Comparison of ENCODE assay signal across 8 mouse cellular contexts in genomic region chr11:6680397-6680818, GRCm38 (mm10). TPM values are rescaled to one million over a fixed set of nuclear protein-coding genes. Genes with fewer than 3 reads are reported as not detected.
DNase-seq lines count a peak whose midpoint lies in the region; ATAC-seq and TF ChIP-seq lines count a peak whose summit lies in the region.

No protein-coding gene starts in this region.

- no peak overlapping the region for H3K4me3 ChIP-seq in midbrain, postnatal 0 days (ENCODE audit: low read depth, low read length)
- no peak overlapping the region for H3K4me3 ChIP-seq in midbrain, embryonic 13.5 days (replicated peaks)
- no peak overlapping the region for H3K4me3 ChIP-seq in hindbrain, postnatal 0 days (ENCODE audit: low read length)
- H3K4me3 ChIP-seq in liver, embryonic 12.5 days = no peak overlapping the region
- H3K4me3 ChIP-seq in neural tube, embryonic 15.5 days (replicated peaks) = no peak overlapping the region

- no peaks in the 10 kb centered on the region for H3K27me3 ChIP-seq in midbrain, postnatal 0 days (ENCODE audit: insufficient read depth, low read length)
- H3K27me3 ChIP-seq in midbrain, embryonic 13.5 days = no peaks in the 10 kb centered on the region
- no peaks in the 10 kb centered on the region for H3K27me3 ChIP-seq in hindbrain, postnatal 0 days (ENCODE audit: insufficient read depth, low read length)
- no peaks in the 10 kb centered on the region for H3K27me3 ChIP-seq in liver, embryonic 12.5 days (replicated peaks)
- no peaks in the 10 kb centered on the region for H3K27me3 ChIP-seq in neural tube, embryonic 15.5 days (replicated peaks)

- ATAC-seq in midbrain, postnatal 0 days (ENCODE audit: low FRiP score) = no peak
- ATAC-seq in midbrain, embryonic 13.5 days = no peak
- 0 out of 2 replicates have a peak, but pooled peaks have one; percentile 50 for ATAC-seq in hindbrain, postnatal 0 days
- ATAC-seq in liver, embryonic 12.5 days = 0 out of 2 replicates have a peak, but pooled peaks have one; percentile 27
- ATAC-seq in neural tube, embryonic 15.5 days (ENCODE audit: low FRiP score) = peak; percentile 53; the same call in 1 of the 2 replicates

- H3K27ac ChIP-seq in midbrain, postnatal 0 days (ENCODE audit: low read depth, low read length) = no peak overlapping the region
- no peak overlapping the region for H3K27ac ChIP-seq in midbrain, embryonic 13.5 days
- no peak overlapping the region for H3K27ac ChIP-seq in hindbrain, postnatal 0 days
- H3K27ac ChIP-seq in liver, embryonic 12.5 days = no peak overlapping the region
- 0 out of 2 replicates have a peak overlapping the region, but pooled peaks have one; percentile 28 for H3K27ac ChIP-seq in neural tube, embryonic 15.5 days (replicated peaks)

- no peaks in the 10 kb centered on the region for H3K4me1 ChIP-seq in midbrain, postnatal 0 days (ENCODE audit: insufficient read depth, low read length)
- H3K4me1 ChIP-seq in midbrain, embryonic 13.5 days (replicated peaks) = 0 out of 2 replicates have a peak, but pooled peaks cover 7% of the 10 kb centered on the region
- H3K4me1 ChIP-seq in hindbrain, postnatal 0 days (ENCODE audit: insufficient read depth, low read length) = no peaks in the 10 kb centered on the region
- H3K4me1 ChIP-seq in liver, embryonic 12.5 days = peaks cover 10% of the 10 kb centered on the region
- H3K4me1 ChIP-seq in neural tube, embryonic 15.5 days = peaks cover 10% of the 10 kb centered on the region

- H3K9me3 ChIP-seq in midbrain, postnatal 0 days (ENCODE audit: low read length) = no peaks in the 10 kb centered on the region
- H3K9me3 ChIP-seq in midbrain, embryonic 13.5 days = no peaks in the 10 kb centered on the region
- no peaks in the 10 kb centered on the region for H3K9me3 ChIP-seq in hindbrain, postnatal 0 days (ENCODE audit: low read length)
- H3K9me3 ChIP-seq in liver, embryonic 12.5 days (replicated peaks) = peaks cover 5% of the 10 kb centered on the region; the same call in 1 of the 2 replicates
- H3K9me3 ChIP-seq in neural tube, embryonic 15.5 days (replicated peaks) = no peaks in the 10 kb centered on the region

- intact Hi-C loops in gastrocnemius, postnatal 14 days (cut with DNase I; ENCODE audit: low total_unique reads) = no loop called here

- H3K4me2 ChIP-seq in midbrain, postnatal 0 days (ENCODE audit: low read depth, low read length, poor library complexity, severe bottlenecking) = no peak overlapping the region
- H3K4me2 ChIP-seq in midbrain, embryonic 13.5 days (replicated peaks) = no peak overlapping the region
- peak overlapping the region; percentile 16; the same call in 1 of the 2 replicates for H3K4me2 ChIP-seq in hindbrain, postnatal 0 days (ENCODE audit: low read depth, low read length)
- peak overlapping the region; percentile 50 for H3K4me2 ChIP-seq in liver, embryonic 12.5 days
- peak overlapping the region; percentile 27 for H3K4me2 ChIP-seq in neural tube, embryonic 15.5 days

- H3K36me3 ChIP-seq in midbrain, postnatal 0 days (ENCODE audit: insufficient read depth, low read length) = no peaks in the 10 kb centered on the region
- no peaks in the 10 kb centered on the region for H3K36me3 ChIP-seq in midbrain, embryonic 13.5 days
- H3K36me3 ChIP-seq in hindbrain, postnatal 0 days (ENCODE audit: insufficient read depth, low read length) = no peaks in the 10 kb centered on the region
- no peaks in the 10 kb centered on the region for H3K36me3 ChIP-seq in liver, embryonic 12.5 days
- H3K36me3 ChIP-seq in neural tube, embryonic 15.5 days = no peaks in the 10 kb centered on the region

- no peak for TF ChIP-seq CTCF in midbrain, postnatal 0 days (IDR thresholded peaks at IDR 0.05)
- TF ChIP-seq CTCF in hindbrain, postnatal 0 days (IDR thresholded peaks at IDR 0.05; ENCODE audit: low read depth) = no peak

- WGBS in midbrain, postnatal 0 days = 38% methylated on average over 10 of the region's 10 CpGs
- 50% methylated on average over 10 of the region's 10 CpGs for WGBS in midbrain, embryonic 13.5 days
- 24% methylated on average over 10 of the region's 10 CpGs for WGBS in hindbrain, postnatal 0 days
- 19% methylated on average over 10 of the region's 10 CpGs for WGBS in liver, embryonic 12.5 days (ENCODE audit: insufficient replicate concordance)
- WGBS in neural tube, embryonic 15.5 days = 11% methylated on average over 10 of the region's 10 CpGs

- DNase-seq in midbrain, postnatal 0 days (ENCODE audit: low spot score) = peak; percentile 60
- DNase-seq in gastrocnemius, postnatal 14 days = peak; percentile 61
- DNase-seq in hindbrain, postnatal 0 days (ENCODE audit: low spot score) = peak; percentile 50
- DNase-seq in layer of hippocampus, postnatal 10 days (ENCODE audit: low spot score in 2 of 2) = no peak
- no peak for DNase-seq in Muller cell, postnatal 12 days (ENCODE audit: inconsistent ontology term)

- H3K9ac ChIP-seq in midbrain, postnatal 0 days (replicated peaks; ENCODE audit: low read length, poor library complexity, severe bottlenecking) = no peak overlapping the region
- no peak overlapping the region for H3K9ac ChIP-seq in midbrain, embryonic 13.5 days (replicated peaks)
- no peak overlapping the region for H3K9ac ChIP-seq in hindbrain, postnatal 0 days (replicated peaks; ENCODE audit: low read length)
- H3K9ac ChIP-seq in liver, embryonic 12.5 days = no peak overlapping the region
- no peak overlapping the region for H3K9ac ChIP-seq in neural tube, embryonic 15.5 days (replicated peaks)

RNA-seq across cellular contexts. Expression of gene Ramp3, which starts 22.1 kb away (rescaled TPM):
- 16.1 and 25.0 TPM in 2 replicates for total RNA-seq in midbrain, postnatal 0 days (2014; rRNA removed)
- polyA plus RNA-seq in midbrain, postnatal 0 days (2015; fragmentation: Nextera tagmentation; extraction: Ambion mirVana) = 14.8 and 15.6 TPM in 2 replicates
- polyA plus RNA-seq in midbrain, embryonic 13.5 days (2015; fragmentation: Nextera tagmentation; extraction: Ambion mirVana) = 6.4 and 6.8 TPM in 2 replicates
- under 1 TPM; 0.38 to 0.68 TPM for total RNA-seq in gastrocnemius, postnatal 14 days (2021)
- total RNA-seq in hindbrain, postnatal 0 days (2014; rRNA removed) = 27.7 and 29.3 TPM in 2 replicates
- 23.9 and 24.2 TPM in 2 replicates for polyA plus RNA-seq in hindbrain, postnatal 0 days (2015; fragmentation: Nextera tagmentation; extraction: Ambion mirVana)
- 0.23 and 0.49 TPM in 2 replicates for polyA plus RNA-seq in liver, embryonic 12.5 days (2016; fragmentation: Nextera tagmentation; extraction: Ambion mirVana)
- 29.9 and 32.1 TPM in 2 replicates for polyA plus RNA-seq in neural tube, embryonic 15.5 days (2015; fragmentation: Nextera tagmentation; extraction: Ambion mirVana)
- total RNA-seq in layer of hippocampus, postnatal 10 days (2021) = 1 to 10 TPM; 5.4 to 6.8 TPM

RNA-seq across cellular contexts. Expression of gene Wap, which starts 42.0 kb away (rescaled TPM):
- total RNA-seq in midbrain, postnatal 0 days (2014; rRNA removed) = not detected in 2 replicates
- not detected in 2 replicates for polyA plus RNA-seq in midbrain, postnatal 0 days (2015; fragmentation: Nextera tagmentation; extraction: Ambion mirVana)
- not detected in 2 replicates for polyA plus RNA-seq in midbrain, embryonic 13.5 days (2015; fragmentation: Nextera tagmentation; extraction: Ambion mirVana)
- not detected for total RNA-seq in gastrocnemius, postnatal 14 days (2021)
- not detected in 2 replicates for total RNA-seq in hindbrain, postnatal 0 days (2014; rRNA removed)
- not detected in 2 replicates for polyA plus RNA-seq in hindbrain, postnatal 0 days (2015; fragmentation: Nextera tagmentation; extraction: Ambion mirVana)
- not detected in 2 replicates for polyA plus RNA-seq in liver, embryonic 12.5 days (2016; fragmentation: Nextera tagmentation; extraction: Ambion mirVana)
- not detected in 2 replicates for polyA plus RNA-seq in neural tube, embryonic 15.5 days (2015; fragmentation: Nextera tagmentation; extraction: Ambion mirVana)
- not detected for total RNA-seq in layer of hippocampus, postnatal 10 days (2021)

RNA-seq across cellular contexts. Expression of gene Tbrg4, which starts 54.5 kb away (rescaled TPM):
- total RNA-seq in midbrain, postnatal 0 days (2014; rRNA removed) = 35.1 and 46.6 TPM in 2 replicates
- 31.3 and 31.4 TPM in 2 replicates for polyA plus RNA-seq in midbrain, postnatal 0 days (2015; fragmentation: Nextera tagmentation; extraction: Ambion mirVana)
- polyA plus RNA-seq in midbrain, embryonic 13.5 days (2015; fragmentation: Nextera tagmentation; extraction: Ambion mirVana) = 34.6 and 35.5 TPM in 2 replicates
- 10 to 100 TPM; 63.5 to 64.6 TPM for total RNA-seq in gastrocnemius, postnatal 14 days (2021)
- total RNA-seq in hindbrain, postnatal 0 days (2014; rRNA removed) = 44.0 and 53.5 TPM in 2 replicates
- polyA plus RNA-seq in hindbrain, postnatal 0 days (2015; fragmentation: Nextera tagmentation; extraction: Ambion mirVana) = 31.3 and 34.7 TPM in 2 replicates
- 69.3 TPM in 2 replicates for polyA plus RNA-seq in liver, embryonic 12.5 days (2016; fragmentation: Nextera tagmentation; extraction: Ambion mirVana)
- polyA plus RNA-seq in neural tube, embryonic 15.5 days (2015; fragmentation: Nextera tagmentation; extraction: Ambion mirVana) = 34.2 and 39.9 TPM in 2 replicates
- 10 to 100 TPM; 52.8 to 53.3 TPM for total RNA-seq in layer of hippocampus, postnatal 10 days (2021)

Comparison
In these comparisons a context has a peak if more than half of its experiments do, and no peak if none do; other contexts are left out.
1. ATAC-seq: peak in hindbrain, postnatal 0 days (single experiment), liver, embryonic 12.5 days (single experiment) and neural tube, embryonic 15.5 days (single experiment); none in midbrain, postnatal 0 days (single experiment) and midbrain, embryonic 13.5 days (single experiment).
2. DNase-seq: peak in midbrain, postnatal 0 days (single experiment), gastrocnemius, postnatal 14 days (single experiment) and hindbrain, postnatal 0 days (single experiment); none in layer of hippocampus, postnatal 10 days (0 of 2) and Muller cell, postnatal 12 days (single experiment).
3. H3K4me2 ChIP-seq: peak in hindbrain, postnatal 0 days (single experiment), liver, embryonic 12.5 days (single experiment) and neural tube, embryonic 15.5 days (single experiment); none in midbrain, postnatal 0 days (single experiment) and midbrain, embryonic 13.5 days (single experiment).